Mouse (Mus musculus) urinary bladder, postnatal 4 days (tissue): ENCODE measurements around the gene Arfip1.
"Not testable (repeated sequence)": the region's sequence is repeated elsewhere in the genome, so short reads cannot be mapped to it uniquely, and the experiment has no call there.

ENCODE experiments used
- DNase-seq, 2 experiments: peaks; one replicate each; pipeline ENCODE4 v3.0.0; 2021 to 2022; ENCODE audit warnings: low spot score in 2 of 2

The Arfip1 gene

GRCm38 (mm10) chr3:84580716-84581115 is 1.7 kb downstream of the Arfip1 start:
- DNase-seq: no peak

- no peak for DNase-seq
These were observed 11.9 kb downstream of the Arfip1 start for GRCm38 (mm10) chr3:84570501-84570900.

- no peak for DNase-seq
These were observed 12.8 kb downstream of the Arfip1 start for GRCm38 (mm10) chr3:84569587-84569986.

- no peak for DNase-seq
These were observed 13.9 kb downstream of the Arfip1 start for GRCm38 (mm10) chr3:84568540-84568939.

- DNase-seq: no peak
These were observed 19.0 kb downstream of the Arfip1 start for GRCm38 (mm10) chr3:84563415-84563814.

GRCm38 (mm10) chr3:84562911-84563310 is 19.5 kb downstream of the Arfip1 start:
- DNase-seq: not testable (repeated sequence)

- no peak for DNase-seq
These were observed 24.1 kb downstream of the Arfip1 start for GRCm38 (mm10) chr3:84558301-84558700.

GRCm38 (mm10) chr3:84555780-84556179 is 26.6 kb downstream of the Arfip1 start:
- no peak for DNase-seq

GRCm38 (mm10) chr3:84547177-84547576 is 35.2 kb downstream of the Arfip1 start:
- no peak for DNase-seq

- not testable (repeated sequence) for DNase-seq
These were observed 40.0 kb downstream of the Arfip1 start for GRCm38 (mm10) chr3:84542450-84542849.

- no peak for DNase-seq
These were observed 40.5 kb downstream of the Arfip1 start for GRCm38 (mm10) chr3:84541881-84542280.

GRCm38 (mm10) chr3:84540640-84541039 is 41.8 kb downstream of the Arfip1 start:
- DNase-seq: no peak

GRCm38 (mm10) chr3:84536987-84537386 is 45.4 kb downstream of the Arfip1 start:
- DNase-seq: no peak

GRCm38 (mm10) chr3:84533227-84533626 is 49.2 kb downstream of the Arfip1 start:
- no peak for DNase-seq

- DNase-seq: no peak
These were observed 53.4 kb downstream of the Arfip1 start for GRCm38 (mm10) chr3:84529021-84529420.

- no peak for DNase-seq
These were observed 57.5 kb downstream of the Arfip1 start for GRCm38 (mm10) chr3:84524952-84525351.

- no peak for DNase-seq
These were observed 66.3 kb downstream of the Arfip1 start for GRCm38 (mm10) chr3:84516163-84516562.

- no peak for DNase-seq
These were observed 69.5 kb downstream of the Arfip1 start for GRCm38 (mm10) chr3:84512774-84513515.

- DNase-seq: no peak
These were observed 77.2 kb downstream of the Arfip1 start for GRCm38 (mm10) chr3:84505193-84505592.

GRCm38 (mm10) chr3:84504291-84504690 is 78.1 kb downstream of the Arfip1 start:
- DNase-seq: no peak

- DNase-seq: no peak
These were observed 80.3 kb downstream of the Arfip1 start for GRCm38 (mm10) chr3:84502101-84502500.

GRCm38 (mm10) chr3:84500491-84500890 is 81.9 kb downstream of the Arfip1 start:
- no peak for DNase-seq

- DNase-seq: no peak
These were observed 84.7 kb downstream of the Arfip1 start for GRCm38 (mm10) chr3:84497718-84498117.

GRCm38 (mm10) chr3:84492657-84493056 is 89.8 kb downstream of the Arfip1 start:
- no peak for DNase-seq
